Mouse (Mus musculus) cortical plate, adult 2 months (tissue): ENCODE data around the gene Ccdc171. TPM values are rescaled to one million over a fixed set of nuclear protein-coding genes. Genes with fewer than 3 reads are reported as not detected.
"Not testable (repeated sequence)": the region's sequence is repeated elsewhere in the genome, so short reads cannot be mapped to it uniquely, and the experiment has no call there.

ENCODE experiments used
- H3K27ac ChIP-seq: fragments of 200-500 bp; 2 replicates; pipeline ENCODE4 v1.5.1; 2012; ENCODE audit warnings: low read length, control low read depth, inconsistent platforms; ENCODE audit not compliant: insufficient read depth
- H3K4me1 ChIP-seq: fragments of 200-500 bp; 2 replicates; pipeline ENCODE4 v1.6.1; 2011; ENCODE audit warnings: low read length; ENCODE audit not compliant: control insufficient read depth, insufficient read depth
- H3K4me3 ChIP-seq: fragments of 200-500 bp; 2 replicates; pipeline ENCODE4 v1.5.1; 2011; ENCODE audit warnings: mild to moderate bottlenecking, low read length, control low read depth; ENCODE audit not compliant: insufficient read depth
- CTCF ChIP-seq: fragments of 200-500 bp; IDR thresholded peaks from 2 replicates; pipeline ENCODE4 v1.5.1; 2011; ENCODE audit warnings: mild to moderate bottlenecking, control low read depth, low read length; ENCODE audit not compliant: insufficient read depth; ENCODE audit errors: extremely low read depth
- POLR2A ChIP-seq: fragments of 200-500 bp; IDR thresholded peaks from 2 replicates; pipeline ENCODE4 v1.6.1; 2011; ENCODE audit warnings: mild to moderate bottlenecking, low read length, control low read depth; ENCODE audit not compliant: insufficient read depth; ENCODE audit errors: extremely low read depth
- polyA plus RNA-seq: library from polyadenylated mRNA; depleted of rRNA; stranded (reverse); fragments of >200 nt; gene quantifications from 2 replicates; pipeline ENCODE4 v1.2.3, GENCODE M21; 2012

Ccdc171 gene
- polyA plus RNA-seq, 1 experiment, result 4.1 TPM

GRCm38 (mm10) chr4:83655396-83655795 lies 130.1 kb downstream of the Ccdc171 start:
- no peak overlapping the region for H3K27ac ChIP-seq
- TF ChIP-seq CTCF, result no peak
- TF ChIP-seq POLR2A, result no peak
- H3K4me1 ChIP-seq, result no peaks in the 10 kb centered on the region
- no peak overlapping the region for H3K4me3 ChIP-seq

DNA sequence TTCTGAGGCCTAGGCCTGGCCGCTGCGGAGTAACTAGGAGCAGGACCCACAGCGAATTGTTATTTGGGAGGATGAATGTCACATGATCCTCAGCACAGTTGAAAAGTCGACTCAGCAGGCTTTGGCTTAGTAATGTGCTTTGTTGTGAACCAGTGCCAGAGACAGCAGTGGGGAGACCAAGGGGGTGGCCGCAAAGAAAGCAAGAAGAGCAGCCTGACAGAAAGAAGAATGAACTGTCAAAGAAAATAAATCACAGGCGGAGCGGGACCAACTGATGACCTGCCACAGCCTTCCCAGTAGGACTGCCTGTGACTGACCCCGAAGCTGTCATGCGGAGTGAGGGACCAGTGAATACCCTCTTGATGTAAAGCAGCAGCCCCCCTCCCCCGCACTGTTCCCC lies 131.2 kb downstream of the Ccdc171 start:
- no peak overlapping the region for H3K4me3 ChIP-seq
- no peak overlapping the region for H3K27ac ChIP-seq
- H3K4me1 ChIP-seq, result no peaks in the 10 kb centered on the region
- TF ChIP-seq POLR2A (no peak), CTCF (no peak)

DNA sequence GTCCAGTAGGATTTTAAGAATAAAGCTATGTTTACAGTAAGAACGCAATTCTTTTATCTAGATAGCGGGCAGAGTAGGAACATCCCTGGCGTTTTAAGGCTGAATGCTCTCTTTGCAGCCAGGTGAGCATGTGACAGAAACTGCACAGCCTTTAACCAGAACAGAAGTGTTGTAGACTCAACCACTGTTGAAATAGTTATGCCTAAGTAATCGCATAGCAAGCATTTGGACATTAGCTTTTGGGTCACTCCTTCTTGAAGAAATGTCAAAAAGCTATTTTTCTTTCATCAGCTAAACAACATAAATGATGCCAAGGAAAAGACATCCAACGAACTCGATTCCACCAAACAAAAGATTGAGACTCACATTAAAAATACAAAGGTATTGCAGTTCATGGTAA lies 131.7 kb downstream of the Ccdc171 start:
- H3K4me3 ChIP-seq, result no peak overlapping the region
- no peak for TF ChIP-seq POLR2A
- no peak for TF ChIP-seq CTCF
- no peak overlapping the region for H3K27ac ChIP-seq
- H3K4me1 ChIP-seq, result no peaks in the 10 kb centered on the region

GRCm38 (mm10) chr4:83658415-83658814 lies 133.1 kb downstream of the Ccdc171 start:
- Histone ChIP-seq H3K4me3 (no peak overlapping the region), H3K4me1 (no peaks in the 10 kb centered on the region), H3K27ac (no peak overlapping the region)
- no peak for TF ChIP-seq POLR2A
- TF ChIP-seq CTCF, result no peak

- Histone ChIP-seq H3K4me1 (no peaks in the 10 kb centered on the region), H3K27ac (no peak overlapping the region), H3K4me3 (no peak overlapping the region)
- TF ChIP-seq POLR2A, result no peak
- no peak for TF ChIP-seq CTCF
Observed at GRCm38 (mm10) chr4:83659411-83659810, 134.1 kb downstream of the Ccdc171 start.

GRCm38 (mm10) chr4:83661519-83662271 lies 136.3 kb downstream of the Ccdc171 start:
- Histone ChIP-seq H3K27ac (no peak overlapping the region), H3K4me1 (no peaks in the 10 kb centered on the region), H3K4me3 (no peak overlapping the region)
- TF ChIP-seq CTCF, result no peak
- TF ChIP-seq POLR2A, result no peak

DNA sequence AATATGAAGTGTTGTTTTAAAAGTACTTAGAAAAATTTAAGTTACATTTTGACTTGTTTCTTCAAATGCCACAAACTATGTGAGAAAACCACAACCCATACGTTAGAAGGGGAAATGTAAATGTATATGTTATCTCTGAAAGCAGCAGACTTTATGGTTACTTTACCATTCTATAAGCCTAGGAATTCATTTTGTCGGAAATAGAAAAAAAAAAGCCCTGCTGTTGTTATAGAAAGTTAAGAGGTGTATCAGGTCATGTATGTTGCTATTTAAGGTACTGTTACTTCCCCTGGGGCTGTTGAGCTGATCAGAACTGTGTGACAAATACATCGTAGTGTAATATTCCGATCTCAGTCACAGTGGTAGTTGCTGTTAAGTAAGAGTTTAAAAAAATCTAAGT lies 137.0 kb downstream of the Ccdc171 start:
- TF ChIP-seq POLR2A (no peak), CTCF (no peak)
- H3K4me3 ChIP-seq, result no peak overlapping the region
- H3K4me1 ChIP-seq, result no peaks in the 10 kb centered on the region
- no peak overlapping the region for H3K27ac ChIP-seq

GRCm38 (mm10) chr4:83669552-83669951 lies 144.2 kb downstream of the Ccdc171 start:
- H3K27ac ChIP-seq, result no peak overlapping the region
- H3K4me1 ChIP-seq, result no peaks in the 10 kb centered on the region
- H3K4me3 ChIP-seq, result no peak overlapping the region
- TF ChIP-seq POLR2A (no peak), CTCF (no peak)

DNA sequence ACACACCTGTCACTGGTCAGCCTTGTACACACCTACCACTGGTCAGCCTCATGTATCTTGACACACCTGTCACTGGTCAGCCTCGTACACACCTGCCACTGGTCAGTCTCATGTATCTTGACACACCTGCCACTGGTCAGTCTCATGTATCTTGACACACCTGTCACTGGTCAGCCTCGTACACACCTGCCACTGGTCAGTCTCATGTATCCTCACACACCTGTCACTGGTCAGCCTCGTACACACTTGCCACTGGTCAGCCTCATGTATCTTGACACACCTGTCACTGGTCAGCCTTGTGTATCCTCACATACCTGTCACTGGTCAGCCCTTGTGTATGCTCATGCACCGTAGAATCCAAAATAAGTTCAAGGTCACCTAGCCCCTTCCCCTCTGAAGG lies 150.0 kb downstream of the Ccdc171 start:
- not testable (repeated sequence) for H3K27ac ChIP-seq, H3K4me3 ChIP-seq, H3K4me1 ChIP-seq

GRCm38 (mm10) chr4:83676444-83676843 lies 151.1 kb downstream of the Ccdc171 start:
- Histone ChIP-seq H3K4me1 (no peaks in the 10 kb centered on the region), H3K4me3 (no peak overlapping the region), H3K27ac (no peak overlapping the region)
- TF ChIP-seq CTCF (no peak), POLR2A (no peak)

GRCm38 (mm10) chr4:83681081-83681480 lies 155.7 kb downstream of the Ccdc171 start:
- TF ChIP-seq CTCF (no peak), POLR2A (no peak)
- no peak overlapping the region for H3K27ac ChIP-seq
- no peaks in the 10 kb centered on the region for H3K4me1 ChIP-seq
- no peak overlapping the region for H3K4me3 ChIP-seq
